Mouse (Mus musculus) urinary bladder, postnatal 10 days (tissue): ENCODE data around the gene Klhl26.
"Not testable (repeated sequence)": the region's sequence is repeated elsewhere in the genome, so short reads cannot be mapped to it uniquely, and the experiment has no call there.

Experiments
- DNase-seq: peaks from one replicate; pipeline ENCODE4 v3.0.0; 2022; ENCODE audit warnings: low spot score

Klhl26 gene

GRCm38 (mm10) chr8:70476333-70477268 lies at the start of gene Klhl26:
Gene Klhl26, minus strand, starts transcription at chr8:70476968.
- peak; percentile 92 for DNase-seq

- DNase-seq: peak; percentile 85
Measured at GRCm38 (mm10) chr8:70522592-70523403, 46.0 kb upstream of the Klhl26 start.

GRCm38 (mm10) chr8:70519606-70520005 lies 42.8 kb upstream of the Klhl26 start:
- no peak for DNase-seq

GRCm38 (mm10) chr8:70519043-70519442 lies 42.3 kb upstream of the Klhl26 start:
- no peak for DNase-seq

GRCm38 (mm10) chr8:70517940-70518643 lies 41.3 kb upstream of the Klhl26 start:
- DNase-seq: no peak

- DNase-seq: no peak
Measured at GRCm38 (mm10) chr8:70513441-70513840, 36.7 kb upstream of the Klhl26 start.

GRCm38 (mm10) chr8:70512253-70512903 lies 35.6 kb upstream of the Klhl26 start:
- DNase-seq: no peak

GRCm38 (mm10) chr8:70511770-70512169 lies 35.0 kb upstream of the Klhl26 start:
- DNase-seq: no peak

- DNase-seq: not testable (repeated sequence)
Measured at GRCm38 (mm10) chr8:70511174-70511573, 34.4 kb upstream of the Klhl26 start.

GRCm38 (mm10) chr8:70510228-70510915 lies 33.6 kb upstream of the Klhl26 start, which contains the start of gene Uba52:
Gene Uba52, minus strand, starts transcription at chr8:70510801.
- DNase-seq: peak; percentile 90

GRCm38 (mm10) chr8:70509281-70509952 lies 32.6 kb upstream of the Klhl26 start:
- DNase-seq: no peak

- no peak for DNase-seq
Measured at GRCm38 (mm10) chr8:70507027-70507393, 30.2 kb upstream of the Klhl26 start.

GRCm38 (mm10) chr8:70506328-70507026 lies 29.7 kb upstream of the Klhl26 start, which contains the start of gene Rex1bd:
Gene Rex1bd, minus strand, starts transcription at chr8:70506752.
- DNase-seq: peak; percentile 77

- no peak for DNase-seq
Measured at GRCm38 (mm10) chr8:70505698-70506327, 29.0 kb upstream of the Klhl26 start.

- DNase-seq: no peak
Measured at GRCm38 (mm10) chr8:70504851-70505250, 28.1 kb upstream of the Klhl26 start.

GRCm38 (mm10) chr8:70504291-70504716 lies 27.5 kb upstream of the Klhl26 start:
- no peak for DNase-seq

- no peak for DNase-seq
Measured at GRCm38 (mm10) chr8:70503062-70503750, 26.4 kb upstream of the Klhl26 start.

- no peak for DNase-seq
Measured at GRCm38 (mm10) chr8:70502540-70502939, 25.8 kb upstream of the Klhl26 start.
